Mouse (Mus musculus) spleen, adult 2 months (tissue): Measurements from ENCODE around the gene Gm19402.

Source experiments
- CTCF ChIP-seq: fragments of 200-500 bp; IDR thresholded peaks from 2 replicates; pipeline ENCODE4 v1.5.1; 2011; ENCODE audit warnings: mild to moderate bottlenecking, inconsistent platforms; ENCODE audit not compliant: insufficient read depth, insufficient read length, insufficient replicate concordance; ENCODE audit errors: extremely low read depth
- POLR2A ChIP-seq: fragments of 200-500 bp; IDR thresholded peaks from 2 replicates; pipeline ENCODE4 v1.6.1; 2011; ENCODE audit warnings: low read depth, low read length, inconsistent platforms

GRCm38 (mm10) chr10:77682994-77683393 lies 7.6 kb downstream of the Gm19402 start:
- no peak for TF ChIP-seq CTCF
- no peak for TF ChIP-seq POLR2A
